Mouse (Mus musculus) right cerebral cortex, adult 18-20 months (tissue): ENCODE results near the gene Tmtc4.

Experiments used
- DNase-seq: peaks from one replicate; pipeline ENCODE4 v3.0.0; 2022; ENCODE audit warnings: mixed read lengths

The Tmtc4 gene

DNA sequence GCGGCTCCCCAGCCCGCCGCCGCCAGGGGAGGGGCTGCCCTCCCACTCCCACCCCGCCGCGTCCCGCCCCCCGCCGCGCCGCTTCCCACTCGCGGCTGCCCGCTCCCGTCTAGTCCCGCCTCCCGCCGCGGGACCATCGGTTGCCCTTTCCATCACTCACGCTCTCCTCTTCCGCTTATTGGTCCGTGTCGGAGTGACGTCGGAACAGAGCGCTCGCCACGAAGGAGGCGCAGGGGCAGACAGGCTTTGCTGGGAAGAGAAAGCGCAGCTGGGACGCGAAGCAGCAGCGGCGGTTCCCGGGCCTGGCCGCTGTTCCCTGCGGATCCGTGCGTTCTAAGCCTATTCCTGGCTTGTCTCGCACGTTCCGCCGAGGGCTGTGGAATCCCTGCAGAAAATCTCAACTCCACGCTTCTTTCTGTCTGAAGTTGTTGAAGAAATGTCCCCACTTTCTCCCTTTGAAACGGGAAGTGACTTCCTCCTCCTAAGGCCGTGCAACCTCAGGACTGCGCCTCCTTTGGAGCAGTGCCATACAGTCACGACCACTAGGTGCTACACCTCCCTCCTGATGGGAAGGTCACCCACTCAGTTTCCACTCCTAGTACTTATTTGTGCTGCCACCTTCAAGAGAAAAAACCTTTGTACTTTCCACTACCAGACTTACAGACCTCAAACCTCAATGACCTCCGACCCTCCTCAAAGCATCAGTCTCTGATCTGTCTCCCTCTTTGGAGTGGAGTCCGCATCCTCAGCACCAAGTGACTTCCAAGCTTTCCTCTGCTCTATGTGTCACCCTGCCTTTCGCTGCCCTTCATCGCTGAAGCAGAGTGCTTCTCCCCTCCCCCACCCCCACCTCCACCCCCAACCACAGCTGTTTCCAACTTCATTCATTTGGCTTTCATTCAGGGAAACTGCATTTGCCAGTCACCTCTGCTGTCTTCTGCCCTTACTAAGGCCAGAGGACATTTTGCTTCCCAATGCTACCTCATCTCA lies at the start of gene Tmtc4:
Gene Tmtc4, minus strand, starts transcription at position 810 of the 990 bp plus-strand sequence.
- DNase-seq: peak; percentile 97

DNA sequence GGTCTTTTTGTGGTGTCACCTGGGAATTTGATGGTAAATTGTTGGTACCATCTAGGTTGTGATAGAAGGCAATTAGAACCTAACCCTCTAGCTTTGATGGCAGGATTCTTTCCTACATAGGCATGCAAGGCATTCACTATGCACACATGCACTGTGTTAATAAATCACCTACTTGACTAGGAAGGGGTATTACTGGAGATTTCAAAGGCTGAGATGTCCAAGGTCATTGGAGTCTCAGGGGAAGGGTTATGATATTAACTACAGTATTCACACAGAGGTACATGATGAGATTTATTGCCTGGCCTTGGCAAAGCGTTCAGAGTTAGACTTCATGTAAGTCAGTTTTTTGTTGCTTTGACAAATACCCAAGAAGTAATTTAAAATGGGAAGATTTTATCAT lies 48.6 kb upstream of the Tmtc4 start:
- DNase-seq: no peak

DNA sequence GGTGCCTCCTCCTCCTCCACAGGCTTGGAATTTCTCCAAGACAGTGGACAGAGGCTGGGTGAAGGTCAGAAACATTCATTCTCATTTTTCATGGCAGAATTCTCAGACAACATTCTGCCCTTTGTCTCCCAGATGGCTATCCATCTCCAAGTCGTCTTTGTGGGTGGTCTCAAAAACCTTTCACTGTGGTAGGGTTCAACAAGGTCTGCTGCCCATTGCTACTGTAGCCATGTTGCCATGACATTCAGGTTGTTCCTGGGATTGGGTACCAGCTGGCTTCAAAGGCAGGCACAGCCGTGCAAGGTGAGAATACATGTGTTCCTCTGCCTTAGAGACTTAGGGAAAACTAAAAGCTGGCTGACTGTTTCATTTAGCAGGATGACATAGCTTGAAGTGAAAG lies 44.0 kb upstream of the Tmtc4 start:
- no peak for DNase-seq

DNA sequence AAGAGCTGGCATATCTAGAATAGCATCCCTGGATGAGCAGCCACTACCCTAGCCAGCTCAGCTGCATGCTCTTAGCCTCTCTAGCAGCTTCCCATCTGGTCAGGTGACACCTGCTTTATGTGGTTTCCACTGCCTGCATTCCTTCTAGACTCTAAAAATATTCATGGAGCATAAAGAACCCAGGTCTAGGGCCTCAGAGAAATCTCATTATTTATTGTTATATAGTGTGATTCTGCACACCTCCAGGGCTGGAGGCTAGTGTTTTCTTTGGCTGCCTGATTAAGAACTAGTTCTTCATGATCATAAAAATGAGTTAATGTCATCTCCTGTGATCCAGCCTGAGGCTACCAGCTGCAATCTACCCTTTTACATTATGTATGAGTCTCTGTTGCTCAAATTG lies 39.1 kb upstream of the Tmtc4 start:
- DNase-seq: no peak

DNA sequence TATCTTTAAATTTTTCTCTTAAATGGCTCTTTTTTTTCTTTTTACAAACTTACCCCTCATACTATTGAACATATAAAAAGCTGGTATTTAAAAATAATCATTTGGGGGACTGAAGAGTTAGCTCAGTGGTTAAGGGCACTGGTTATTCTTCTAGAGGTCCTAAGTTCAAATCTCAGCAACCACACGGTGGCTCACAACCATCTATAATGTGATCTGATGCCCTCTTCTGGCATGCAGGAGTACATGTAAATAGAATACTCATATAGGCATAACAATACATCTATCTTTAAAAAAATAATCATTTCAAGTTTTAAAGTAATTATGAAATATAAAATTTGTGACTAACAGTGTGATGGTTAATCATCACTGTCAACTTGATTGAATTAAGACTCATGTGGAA lies 32.5 kb upstream of the Tmtc4 start:
- DNase-seq: no peak

DNA sequence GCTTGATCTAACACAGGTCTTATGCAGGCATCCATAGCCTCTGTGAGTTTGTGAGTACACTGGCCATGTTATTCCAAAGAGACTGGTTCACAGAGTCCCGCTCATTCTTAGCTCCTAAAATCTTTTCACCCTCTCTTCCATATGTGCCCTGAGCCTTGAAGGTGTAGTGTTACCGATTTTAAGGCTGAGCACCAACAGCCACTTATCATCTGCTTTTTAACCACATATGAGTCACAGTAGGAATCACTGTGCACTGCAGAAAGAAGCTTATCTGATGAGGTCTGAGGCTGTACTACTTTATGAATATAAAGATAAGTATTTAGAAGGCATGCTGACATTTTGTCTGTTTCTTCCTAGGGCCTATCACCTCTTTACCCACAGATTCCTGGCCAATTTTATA lies 31.9 kb upstream of the Tmtc4 start:
- no peak for DNase-seq

DNA sequence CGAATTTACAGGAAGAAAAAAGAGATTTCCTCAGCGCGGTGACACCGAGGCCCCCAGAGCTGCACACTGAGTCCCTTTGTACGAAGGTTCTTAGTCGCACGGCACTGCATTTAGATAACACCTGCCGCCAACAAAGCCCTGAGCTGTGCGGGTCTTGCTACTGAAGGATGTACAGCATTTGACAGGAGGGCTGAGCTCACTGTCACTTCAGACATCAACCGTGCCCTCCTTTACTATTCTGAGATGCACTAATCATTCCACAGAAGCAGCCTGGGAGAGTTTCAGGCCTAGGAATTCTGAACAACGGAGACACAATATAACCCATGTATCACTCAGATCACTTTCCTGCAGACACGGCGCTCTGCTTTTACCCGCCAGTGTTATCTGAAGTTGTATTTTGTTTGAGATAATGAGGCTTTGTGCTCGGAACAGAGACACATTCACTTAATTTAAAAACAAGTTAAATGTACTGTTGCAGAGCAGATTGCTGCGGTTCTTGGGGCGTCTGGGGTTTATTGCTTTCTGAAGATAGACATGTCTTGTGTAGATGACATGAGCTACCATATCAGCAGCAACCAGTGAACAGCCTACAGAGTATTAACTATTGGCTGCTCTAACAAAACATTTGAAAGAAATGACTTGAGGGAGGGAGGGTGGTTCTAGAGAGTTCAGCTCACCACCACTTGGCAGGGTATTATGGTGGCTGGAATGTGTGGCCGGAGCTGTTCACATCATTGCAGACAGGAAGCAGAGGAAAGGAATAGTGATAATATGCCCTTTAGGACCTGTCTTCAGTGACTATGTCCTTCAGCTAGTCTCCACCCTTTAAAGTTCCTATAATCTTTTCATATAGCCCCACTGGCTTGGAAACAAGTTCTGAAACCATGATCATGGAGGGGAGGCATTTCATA lies 25.5 kb upstream of the Tmtc4 start:
- DNase-seq: no peak

DNA sequence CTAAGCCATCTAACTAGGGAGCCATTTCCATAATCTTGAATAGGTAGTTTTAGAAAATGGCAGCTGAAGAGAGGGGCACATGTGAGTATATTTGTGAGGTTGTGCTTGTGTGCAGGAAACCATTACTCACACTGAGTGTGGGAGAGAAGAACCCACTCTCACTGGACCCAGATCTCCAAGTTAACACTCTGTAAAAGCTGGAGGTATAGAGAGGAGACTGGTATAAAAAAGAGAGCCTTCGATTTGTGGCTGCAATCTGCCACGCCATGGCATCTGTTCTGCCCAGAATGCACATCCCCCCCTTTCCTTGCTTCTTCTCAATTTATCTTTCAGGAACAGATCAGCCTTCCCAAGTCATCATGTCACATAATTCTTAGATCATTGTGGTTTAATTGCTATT lies 24.8 kb upstream of the Tmtc4 start:
- no peak for DNase-seq

DNA sequence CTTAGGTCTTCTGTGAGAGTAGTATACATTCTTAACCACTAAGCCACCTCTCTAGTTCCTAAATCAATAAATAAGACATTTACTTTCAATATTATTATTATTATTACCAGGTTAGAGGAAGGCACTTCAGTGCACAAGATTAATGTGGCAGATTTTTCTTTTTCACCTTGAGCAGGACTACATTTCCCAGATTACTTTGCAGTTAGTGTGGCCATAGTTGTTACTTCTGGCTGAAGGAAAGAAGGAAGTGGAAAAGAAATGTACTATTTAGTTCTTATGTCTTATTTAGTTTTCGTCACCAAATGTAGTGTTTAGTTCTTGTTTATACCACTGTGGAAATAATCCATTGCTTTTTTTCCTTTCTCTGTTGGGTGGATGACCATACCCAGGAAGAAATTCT lies 19.9 kb upstream of the Tmtc4 start:
- DNase-seq: no peak

DNA sequence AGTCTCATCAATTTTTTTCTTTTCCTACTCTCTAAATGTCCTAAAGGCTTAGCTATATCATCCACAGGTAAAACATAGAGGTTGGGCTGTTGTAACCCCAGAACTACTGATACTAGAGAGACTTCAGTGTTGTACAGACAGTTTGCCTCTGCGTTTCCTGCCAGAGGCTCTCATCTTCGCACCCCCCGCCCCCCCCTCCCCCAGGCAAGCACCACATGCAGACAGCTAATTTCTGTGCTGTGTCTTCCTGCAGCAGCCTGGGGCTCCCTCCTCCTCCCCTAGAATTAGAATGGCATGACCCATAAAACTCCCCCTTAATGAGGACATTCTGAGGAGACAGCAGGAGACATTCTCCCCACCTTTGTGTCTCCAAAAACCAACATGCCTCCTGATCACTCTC lies 17.6 kb upstream of the Tmtc4 start:
- no peak for DNase-seq

DNA sequence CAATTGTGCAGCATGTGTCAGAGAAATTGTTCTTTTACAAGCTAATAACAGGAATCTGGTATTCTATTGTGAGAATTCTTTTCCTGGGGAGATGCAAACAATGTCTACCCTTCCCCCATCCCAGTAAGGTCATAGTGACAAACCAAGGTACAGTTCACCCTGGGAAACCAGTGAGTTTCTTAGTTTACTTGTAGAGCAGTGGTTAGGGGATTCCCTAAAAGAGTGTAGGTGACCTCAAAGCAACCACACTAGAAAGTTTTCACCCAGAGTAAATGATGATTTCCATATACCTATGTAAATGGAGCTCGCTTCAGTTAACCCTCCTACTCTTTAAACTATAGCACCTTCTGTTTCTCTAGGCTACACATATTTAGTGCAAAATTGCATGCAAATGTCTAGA lies 13.6 kb upstream of the Tmtc4 start:
- no peak for DNase-seq

DNA sequence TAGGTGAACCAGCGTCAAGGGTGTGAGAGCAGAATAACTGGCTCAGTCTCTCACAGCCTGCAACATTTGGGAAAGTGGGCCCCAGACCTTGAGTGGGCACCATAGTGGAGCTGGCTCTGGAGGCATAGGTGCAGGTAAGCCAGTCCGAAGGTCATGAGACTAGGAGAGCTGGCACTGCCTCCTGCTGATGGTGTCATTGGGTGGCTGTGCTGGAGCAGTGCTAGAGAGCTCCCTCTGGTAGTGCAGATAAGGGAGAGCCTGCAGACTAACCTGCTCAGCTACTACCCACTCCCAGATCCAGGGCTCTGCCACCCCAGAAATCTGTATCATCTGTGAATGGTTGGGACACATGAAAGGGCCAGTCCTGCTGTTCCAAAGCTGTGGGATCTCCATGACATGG lies 10.1 kb upstream of the Tmtc4 start:
- no peak for DNase-seq

DNA sequence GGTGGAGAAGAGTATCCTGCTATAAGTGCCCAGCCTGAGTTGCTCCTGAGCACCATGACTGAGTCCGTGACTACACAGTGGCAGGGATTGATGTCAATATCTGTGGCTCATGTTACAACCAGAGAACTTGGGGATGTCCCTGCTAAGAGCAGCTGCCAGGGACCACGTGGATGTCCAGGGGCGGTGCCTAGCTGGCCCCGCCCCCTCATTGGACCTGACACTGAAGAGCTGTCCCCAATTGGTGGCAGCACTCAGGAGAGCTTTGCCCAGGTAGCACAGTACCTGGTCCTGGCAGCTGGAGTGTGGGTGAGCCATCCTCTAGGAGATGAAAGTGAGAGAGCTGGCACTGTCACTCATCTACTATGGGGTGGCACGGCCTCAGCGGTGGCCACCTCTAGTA lies 9.1 kb upstream of the Tmtc4 start:
- DNase-seq: no peak

DNA sequence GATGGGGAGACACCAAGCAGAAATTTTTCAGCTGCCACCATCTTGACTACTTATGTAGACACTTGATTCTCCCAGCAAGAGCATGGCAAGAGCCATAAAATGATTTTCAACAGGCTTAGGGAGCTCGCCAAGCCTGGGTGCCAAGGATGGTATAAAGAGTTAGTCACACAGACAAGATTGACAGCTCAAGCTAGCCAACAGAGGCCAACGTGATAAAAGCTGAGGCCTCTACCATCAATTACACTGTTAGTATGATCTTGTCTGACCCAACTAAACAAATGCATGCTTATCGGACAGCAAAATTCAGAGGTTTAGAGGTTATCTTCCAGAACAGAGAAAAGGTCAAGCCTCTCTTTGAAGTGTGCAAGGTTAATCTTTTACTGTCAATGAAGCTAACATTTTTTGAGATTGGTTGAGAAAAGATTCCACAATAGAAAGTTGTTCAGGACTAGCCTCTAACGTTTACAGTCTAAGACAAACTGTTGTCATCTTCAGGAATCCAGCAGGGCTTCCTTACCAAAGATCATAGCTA lies 6.8 kb upstream of the Tmtc4 start:
- no peak for DNase-seq

DNA sequence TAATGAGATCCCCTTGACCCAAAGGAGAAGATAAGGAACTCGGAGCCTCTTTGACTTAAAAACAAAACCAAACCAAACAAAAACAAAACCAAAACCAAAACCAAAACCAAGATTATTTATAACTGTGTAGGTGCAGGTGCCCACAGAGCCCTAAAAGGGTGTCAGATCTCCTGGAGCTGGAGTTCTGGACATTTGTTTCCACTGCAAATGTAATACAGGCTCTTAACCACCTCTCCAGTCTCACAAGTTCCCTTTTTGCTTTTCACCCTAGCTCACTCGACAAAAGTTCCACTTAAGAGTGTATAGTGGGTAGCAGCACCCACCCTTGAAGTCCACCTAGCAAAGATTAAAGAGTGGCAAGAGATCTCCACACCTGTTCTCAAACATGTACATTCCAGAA lies 2.6 kb upstream of the Tmtc4 start:
- DNase-seq: no peak

DNA sequence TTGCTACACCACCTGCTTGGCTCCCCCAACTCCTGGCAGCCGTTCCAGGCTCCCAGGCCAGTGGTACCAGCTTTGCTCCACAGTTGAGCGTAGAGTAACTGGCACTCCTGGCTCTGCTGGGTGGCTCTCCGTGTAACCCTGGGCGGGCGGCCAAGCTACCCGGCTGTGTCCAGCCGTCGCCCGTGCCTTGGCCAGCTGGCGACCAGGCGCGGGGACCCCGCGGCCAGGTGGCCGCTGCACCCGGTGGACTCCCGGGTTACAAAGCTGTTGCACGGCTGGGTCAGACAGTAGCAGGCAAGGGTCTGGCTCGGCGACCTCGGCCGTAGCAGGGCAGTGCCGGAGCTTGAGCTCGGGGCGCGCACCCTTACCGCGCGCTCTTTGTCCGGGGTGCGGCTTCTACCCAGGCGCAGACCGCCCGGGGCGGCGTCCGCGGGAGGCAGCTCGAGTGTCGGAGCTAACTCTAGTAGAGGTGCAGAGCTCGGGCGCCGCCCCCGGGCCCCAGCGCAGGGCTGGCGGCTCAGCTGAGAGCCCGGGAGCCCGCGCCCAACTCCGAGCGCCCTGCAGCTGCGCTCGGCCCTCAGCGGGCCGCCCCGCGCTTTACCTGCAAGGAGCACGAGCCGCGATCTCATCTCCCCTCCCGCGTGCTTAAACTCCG lies 1.1 kb downstream of the Tmtc4 start:
- peak; percentile 45 for DNase-seq

DNA sequence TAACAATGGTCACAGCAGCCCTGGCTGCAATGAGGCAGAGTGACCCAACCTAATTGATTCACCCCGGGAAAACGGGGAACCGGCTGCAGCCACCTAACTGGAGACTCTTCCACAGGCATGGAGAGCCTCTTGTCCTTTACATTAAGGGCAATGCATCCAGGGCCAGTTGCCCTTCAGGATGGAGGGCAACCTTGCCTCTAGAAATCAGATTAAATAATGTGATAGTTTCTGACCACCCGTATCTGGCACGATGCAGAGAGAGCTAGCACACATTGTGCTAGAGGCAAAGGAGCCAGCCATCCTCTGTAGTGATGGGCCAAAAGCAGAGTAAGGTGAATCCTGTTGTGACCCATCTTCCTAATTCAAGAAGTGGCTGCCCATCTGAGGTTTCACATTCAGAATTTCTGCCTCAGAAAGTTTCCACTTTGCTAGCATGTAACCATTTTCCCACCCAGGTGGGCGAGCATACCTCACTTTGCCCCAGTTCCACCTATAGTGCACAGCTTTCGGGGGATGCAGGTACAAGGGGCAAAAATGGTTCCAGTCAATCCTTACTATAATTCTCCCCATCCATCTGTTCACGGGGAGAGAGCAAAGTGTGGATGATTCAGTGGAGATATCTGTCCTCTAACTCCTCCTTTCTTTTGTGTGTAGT lies 1.9 kb downstream of the Tmtc4 start:
- no peak for DNase-seq

DNA sequence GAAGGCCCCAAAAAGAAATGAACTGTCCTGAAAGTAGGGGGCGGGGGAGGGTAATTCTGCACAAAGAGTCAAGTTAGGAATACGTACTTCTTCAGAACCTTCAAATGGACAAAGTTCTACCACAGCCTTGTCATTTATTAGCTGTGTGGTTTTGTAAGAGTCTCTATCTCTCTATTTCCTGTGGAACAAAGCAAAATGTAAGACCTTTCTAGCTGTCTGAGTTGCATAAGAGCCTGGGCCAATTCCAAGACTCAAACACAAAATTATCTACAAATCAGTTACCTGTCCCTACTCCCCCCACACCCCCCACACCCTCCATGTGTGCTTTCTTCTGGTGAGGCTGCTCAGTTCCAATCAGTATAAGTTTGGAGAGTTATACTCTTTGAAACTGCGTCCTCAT lies 5.0 kb downstream of the Tmtc4 start:
- DNase-seq: no peak

DNA sequence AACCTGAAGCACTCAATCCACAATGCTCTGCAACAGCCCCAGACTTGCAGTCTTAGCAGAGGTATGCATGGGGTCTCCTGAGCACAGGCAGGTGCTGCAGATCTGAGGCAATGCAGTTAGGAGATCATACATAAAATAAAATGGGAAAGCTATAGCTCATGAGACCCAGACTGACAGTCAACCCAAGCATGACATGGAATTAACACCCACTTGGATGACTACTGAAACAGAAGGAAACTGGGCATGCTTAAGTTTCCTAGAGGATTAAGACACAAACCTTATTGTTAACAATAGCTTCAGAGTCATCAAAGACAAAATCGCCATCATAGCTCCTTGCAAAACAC lies 6.1 kb downstream of the Tmtc4 start:
- no peak for DNase-seq

DNA sequence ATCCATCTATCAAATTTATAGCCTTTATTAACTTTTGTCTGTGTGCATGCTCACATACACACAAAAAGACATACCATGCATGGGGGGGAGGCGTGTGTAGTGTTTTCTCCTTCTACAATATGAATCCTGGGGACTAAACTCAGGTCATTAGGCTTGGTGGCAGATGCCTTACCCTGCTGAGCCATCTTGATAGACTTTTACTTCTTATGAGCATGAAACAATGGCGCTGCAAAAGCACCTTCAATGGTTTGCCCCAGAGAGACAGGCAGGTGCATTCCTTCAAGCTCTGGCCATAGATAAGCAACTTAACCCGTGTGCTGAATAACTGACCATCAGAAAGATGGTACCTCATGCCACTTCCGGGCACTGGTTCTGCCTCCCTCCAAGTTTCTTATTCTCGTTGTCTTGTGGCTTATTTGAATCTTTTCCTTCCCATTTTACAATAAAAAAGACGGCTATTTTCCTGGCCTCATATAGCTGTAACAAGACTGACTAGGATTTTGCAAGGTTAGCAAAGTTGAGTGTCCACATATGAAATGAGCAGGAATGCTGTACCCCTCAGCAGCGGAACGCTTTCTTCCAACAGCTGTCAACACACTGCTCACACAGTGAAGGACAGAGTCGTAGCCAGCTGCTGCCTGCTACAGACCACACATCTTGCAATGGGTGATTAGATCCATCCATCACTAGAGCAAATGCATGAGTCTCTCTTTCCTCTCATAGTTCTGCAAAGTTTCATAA lies 6.6 kb downstream of the Tmtc4 start:
- no peak for DNase-seq

DNA sequence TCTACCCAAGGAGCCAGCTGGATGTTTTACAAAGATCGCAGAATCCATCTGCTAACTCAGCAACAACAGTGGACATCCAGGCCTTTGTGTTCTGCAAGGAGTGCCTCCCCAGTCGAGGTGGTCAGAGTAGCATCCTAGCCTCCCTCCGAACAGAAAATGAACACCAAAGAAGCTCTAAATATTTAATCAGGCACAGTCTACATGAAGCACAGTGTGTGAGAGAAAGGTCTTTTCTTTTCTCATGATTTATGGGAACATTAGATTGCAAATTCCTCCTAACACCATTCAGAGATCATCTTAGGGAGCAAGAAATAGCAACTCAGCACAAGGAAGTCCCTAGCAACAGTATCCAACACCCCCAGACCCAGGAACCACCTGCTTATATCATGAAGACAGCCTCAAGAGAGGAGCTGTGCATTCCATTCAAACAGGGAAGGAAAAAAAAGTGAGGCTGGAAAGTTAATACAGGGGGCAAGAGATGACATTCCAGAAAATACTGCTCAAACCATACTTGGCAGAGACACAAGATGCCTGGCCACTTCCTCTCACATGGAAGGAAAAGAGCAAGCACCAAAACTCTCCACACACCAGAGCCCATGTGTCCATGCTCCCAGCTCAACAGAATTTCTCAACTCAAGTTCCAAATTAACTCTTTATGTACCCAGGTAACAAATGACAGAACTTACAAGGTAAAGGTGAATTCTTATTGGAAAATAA lies 8.8 kb downstream of the Tmtc4 start:
- DNase-seq: no peak
